Mouse (Mus musculus) embryo, embryonic 9.5 days (tissue): ENCODE measurements at regions not wholly inside any gene's neighbourhood (a gene's known extent, or its start where the extent isn't known, plus 50 kb on each side); places are given as distances from the start of the nearest gene placed in this dataset.

Experiments used
- DNase-seq: peaks from one replicate; pipeline ENCODE4 v3.0.0-alpha.2; 2017; ENCODE audit errors: extremely low spot score

DNA sequence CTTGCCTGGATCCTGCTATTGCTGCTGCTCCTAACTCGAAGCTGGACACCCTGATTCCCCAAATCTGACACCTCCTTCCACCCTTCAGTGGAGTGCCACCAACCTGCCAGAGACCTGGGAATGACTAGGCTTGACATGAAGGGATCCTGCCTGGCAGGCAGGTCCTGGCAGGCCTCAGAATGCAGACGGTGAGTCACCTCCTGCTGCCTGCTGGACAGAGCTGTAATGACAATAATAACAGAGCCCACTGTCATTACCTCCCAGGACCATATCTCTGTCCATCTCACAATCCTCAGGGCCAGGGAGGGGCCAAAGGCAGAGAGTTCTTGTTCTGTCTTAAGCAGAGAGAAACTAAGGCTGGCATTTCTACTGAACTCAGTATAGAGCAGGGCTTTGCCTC lies 61.5 kb upstream of the Vps8 start:
- DNase-seq: no peak

DNA sequence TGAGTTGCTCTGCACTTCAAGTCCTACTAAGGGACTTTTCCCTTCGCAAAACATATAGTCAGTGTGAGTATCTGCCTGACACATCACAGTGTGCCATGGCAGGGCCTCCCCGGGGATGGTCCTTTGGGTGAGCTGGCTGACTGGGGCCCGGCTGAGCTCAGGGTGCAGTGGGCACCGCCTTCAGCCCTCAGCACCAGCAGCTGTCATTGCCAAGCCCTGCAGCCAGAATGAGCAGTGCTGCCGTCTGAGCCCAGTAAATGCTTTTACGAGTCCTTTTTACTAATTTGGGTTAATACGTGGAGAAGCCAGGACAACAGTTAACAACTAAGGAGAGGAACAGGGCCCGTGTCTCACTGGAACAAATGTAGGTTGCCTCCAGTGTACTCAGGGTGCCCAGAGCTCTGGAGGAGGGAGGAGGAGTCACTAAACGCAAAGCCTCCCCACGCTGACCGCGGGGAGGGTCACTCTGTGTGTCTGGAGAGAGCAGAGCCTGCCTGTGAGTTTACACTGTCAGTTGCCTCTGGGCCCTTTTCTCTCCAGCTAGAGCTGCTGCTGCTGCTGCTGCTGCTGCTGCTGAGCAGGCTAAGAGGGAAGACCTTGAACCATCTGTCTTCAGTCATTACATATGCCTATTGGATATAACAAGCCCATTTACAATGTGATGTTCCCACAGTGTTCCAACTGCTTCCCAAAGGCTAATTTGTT lies 60.1 kb upstream of the Vps8 start:
- DNase-seq: no peak

- DNase-seq: no peak
Measured at GRCm38 (mm10) chr16:21364885-21365284, 58.0 kb upstream of the Vps8 start.

GRCm38 (mm10) chr16:21367449-21367848 lies 55.5 kb upstream of the Vps8 start:
- DNase-seq: peak; percentile 53

DNA sequence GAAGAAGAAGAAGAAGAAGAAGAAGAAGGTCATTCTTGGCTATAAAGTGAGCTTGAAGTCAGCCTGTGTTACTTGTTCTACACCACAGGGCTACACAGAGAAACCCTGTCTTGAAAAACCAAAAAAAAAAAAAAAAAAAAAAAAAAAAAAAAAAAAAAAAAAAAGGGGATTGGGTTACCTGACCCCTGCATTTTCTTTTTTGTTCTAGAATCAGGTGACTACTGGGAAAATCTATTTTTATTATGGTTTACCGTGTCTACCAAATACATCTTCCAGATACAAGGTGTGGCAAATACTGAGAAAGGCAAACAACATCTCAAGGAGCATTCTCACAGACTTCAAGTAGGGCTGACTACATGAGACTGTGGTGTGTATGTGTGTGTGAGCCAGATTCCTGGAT lies 54.1 kb upstream of the Vps8 start:
- DNase-seq: no peak

DNA sequence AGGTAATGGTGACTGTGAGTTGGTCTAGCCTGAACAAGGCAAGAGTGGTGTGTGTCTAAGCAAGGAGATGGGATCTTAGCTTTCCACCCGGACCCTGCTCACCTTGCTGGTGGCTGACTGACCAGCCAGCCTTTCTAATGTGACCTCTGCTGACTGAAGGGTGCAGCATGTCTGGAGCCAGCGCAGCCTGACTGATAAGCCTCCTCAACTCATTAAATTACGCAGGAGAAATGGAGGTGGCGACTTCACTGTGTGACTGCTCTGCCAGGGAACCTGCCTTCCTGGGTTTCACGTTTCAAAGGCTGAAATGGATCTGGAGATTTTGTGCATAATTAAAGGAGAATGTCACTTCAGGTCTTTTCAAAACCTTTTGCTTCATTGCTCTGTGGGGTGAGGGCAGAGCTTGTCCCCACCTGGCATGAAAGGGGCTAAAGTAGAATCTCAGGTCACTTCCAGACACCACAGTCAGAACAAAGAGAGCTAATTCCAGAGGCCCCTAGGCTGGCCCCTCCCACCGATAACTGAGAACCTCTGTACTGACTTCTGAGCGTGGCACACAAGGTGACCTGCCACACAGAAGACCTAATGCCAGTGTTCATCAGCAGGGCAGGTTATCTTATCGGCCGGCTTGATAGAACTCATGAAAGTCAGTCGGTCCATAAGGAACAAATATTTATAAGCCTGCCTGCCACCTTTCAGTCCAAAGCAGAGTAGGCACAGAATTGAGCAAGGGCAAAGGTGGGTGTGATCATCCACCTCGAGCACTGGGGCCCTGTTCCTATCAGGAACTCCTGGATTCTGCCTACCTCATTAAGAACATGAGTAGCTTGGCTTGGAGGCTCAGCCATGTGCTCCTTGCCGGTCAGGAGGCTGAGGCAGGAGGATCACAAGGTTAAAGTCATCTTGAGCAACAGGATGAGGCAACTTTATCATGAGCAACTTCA lies 53.1 kb upstream of the Vps8 start:
- no peak for DNase-seq
